Mouse (Mus musculus) cerebellum, postnatal 10 days (tissue): ENCODE measurements at regions not wholly inside any gene's neighbourhood (a gene's known extent, or its start where the extent isn't known, plus 50 kb on each side); places are given as distances from the start of the nearest gene placed in this dataset.

Experiments
- DNase-seq, 2 experiments: peaks; one replicate each; pipeline ENCODE4 v3.0.0; 2021; ENCODE audit warnings: mixed read lengths in 2 of 2

DNA sequence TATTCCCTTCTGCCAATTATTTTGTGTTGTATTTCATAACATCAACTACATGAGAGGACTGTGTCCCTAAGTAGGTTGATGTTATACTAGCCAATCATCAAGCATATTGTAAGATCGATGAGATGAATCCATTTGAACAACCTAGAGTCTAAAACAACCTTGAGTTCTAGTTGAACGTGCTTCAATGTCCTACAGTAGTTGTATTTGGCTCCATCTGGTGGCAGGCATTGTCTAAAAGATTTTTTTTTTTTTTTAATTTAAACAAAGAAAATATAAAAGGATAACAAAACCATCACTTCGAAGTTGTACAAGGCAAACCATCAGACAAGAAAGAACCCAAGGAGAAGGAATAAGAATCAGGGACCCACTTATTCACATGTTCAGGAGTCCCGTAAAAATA is 114.4 kb downstream of the Pih1d3 start:
- peak; percentile 22 to 61 for DNase-seq

DNA sequence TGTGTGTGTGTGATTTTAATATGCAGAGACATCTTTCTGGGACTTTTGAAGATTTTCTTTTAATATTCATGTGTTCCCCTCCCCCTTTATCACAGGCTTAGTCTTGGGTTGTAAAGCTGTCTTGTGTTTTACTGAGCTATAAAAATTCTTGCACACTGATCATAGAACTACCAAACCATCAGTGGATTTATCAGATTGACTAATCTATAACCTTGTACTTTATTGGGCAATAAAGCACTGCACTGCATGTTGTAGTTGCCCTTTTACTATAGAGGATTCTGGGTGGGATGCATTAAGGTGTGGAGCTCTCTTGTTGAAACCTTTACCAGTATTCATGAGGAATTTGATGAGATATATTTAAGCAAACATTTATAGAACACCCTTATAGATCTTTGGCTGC is 141.3 kb downstream of the Pih1d3 start:
- DNase-seq = no peak

DNA sequence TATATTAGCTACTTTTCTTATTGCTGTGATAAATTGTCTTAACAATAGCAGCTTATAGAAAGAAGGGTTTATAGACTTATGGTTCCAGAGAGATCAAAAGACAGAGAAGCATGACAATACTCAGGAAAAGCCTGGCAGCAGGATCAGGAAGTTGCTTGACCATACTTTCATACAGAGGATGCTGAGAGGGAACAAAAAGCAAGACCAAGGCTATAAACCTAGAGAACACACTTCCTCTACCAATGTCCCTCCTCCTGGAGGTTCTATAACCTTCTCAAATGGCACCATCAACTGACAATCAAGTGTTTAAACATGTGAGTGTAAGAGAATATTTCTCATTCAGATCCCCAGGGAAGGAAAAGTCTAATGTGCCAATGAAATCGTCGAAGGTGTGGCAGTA is 154.7 kb downstream of the Pih1d3 start:
- no peak for DNase-seq

DNA sequence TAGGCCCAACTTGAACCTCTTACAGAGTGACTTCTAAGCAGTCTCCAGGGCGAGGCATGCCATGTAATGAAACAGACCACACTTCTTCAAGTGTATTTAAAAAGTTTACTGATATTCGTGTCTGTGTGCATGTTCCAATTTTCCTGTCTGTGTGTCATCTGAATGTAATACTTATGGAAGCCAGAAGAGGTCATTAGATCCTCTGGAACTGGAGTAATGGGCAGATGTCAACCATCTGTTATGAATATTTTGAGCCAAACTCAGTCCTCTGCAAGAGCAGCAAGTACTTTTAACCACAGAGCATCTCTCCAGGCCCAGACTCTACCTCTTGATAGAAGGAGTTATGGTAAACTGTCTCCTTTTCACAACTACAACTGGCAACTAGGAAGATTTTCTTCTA is 156.4 kb downstream of the Pih1d3 start:
- peak; percentile 24 to 66 for DNase-seq

DNA sequence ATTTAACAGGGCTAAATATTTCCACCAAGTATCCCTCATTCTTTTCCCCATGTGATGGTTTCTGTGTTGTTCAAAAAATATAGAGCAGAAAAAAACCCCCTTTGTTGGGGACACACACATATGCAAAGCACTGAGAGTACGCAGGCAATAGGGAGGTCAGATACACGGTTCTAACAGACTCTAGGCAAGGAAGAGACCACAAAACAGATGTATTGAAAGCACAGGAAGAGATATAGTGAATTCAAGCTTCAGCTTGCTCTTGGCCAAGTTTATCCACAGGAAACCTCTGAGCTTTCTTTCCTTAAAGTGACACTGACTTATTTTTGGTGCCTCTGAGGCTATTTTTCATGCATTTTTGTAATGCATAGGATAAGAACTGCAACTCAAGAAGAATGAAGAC is 157.7 kb downstream of the Pih1d3 start:
- DNase-seq = no peak

DNA sequence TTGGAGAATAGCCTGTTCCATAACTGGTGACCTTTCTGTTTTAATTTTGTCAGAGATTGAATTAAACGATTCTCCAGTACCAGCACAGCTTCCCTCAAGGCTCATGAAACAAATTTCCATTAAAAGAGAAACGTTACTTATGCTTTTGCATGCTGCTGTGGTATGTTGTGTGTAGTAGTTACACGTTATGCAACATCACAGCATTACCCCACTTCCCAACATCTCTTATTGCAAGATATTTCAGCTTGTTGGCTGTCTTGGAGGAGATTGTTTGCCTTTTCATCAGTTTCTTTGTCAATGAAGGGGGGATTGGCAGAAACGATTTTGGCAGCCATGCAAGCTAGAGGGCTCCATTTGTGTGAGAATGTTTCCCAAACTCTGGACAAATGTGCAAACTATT is 159.6 kb downstream of the Pih1d3 start:
- no peak for DNase-seq
